Mouse (Mus musculus) heart, embryonic 16.5 days (tissue): ENCODE measurements around the gene Dtwd1. TPM values are rescaled to one million over a fixed set of nuclear protein-coding genes. Genes with fewer than 3 reads are reported as not detected.
"Not testable (repeated sequence)": the region's sequence is repeated elsewhere in the genome, so short reads cannot be mapped to it uniquely, and the experiment has no call there.

Source experiments
- ATAC-seq: fragments of 200-750 bp; cut with Nextera tagmentation; replicated peaks from 2 replicates; pipeline ENCODE4 v1.8.0; 2017; ENCODE audit warnings: moderate number of reproducible peaks; ENCODE audit not compliant: insufficient read depth, low FRiP score; ENCODE audit errors: extremely low read depth
- H3K27ac ChIP-seq: fragments of 300-500 bp; sonication (generic); 2 replicates; pipeline ENCODE4 v1.5.1; 2014; ENCODE audit warnings: mild to moderate bottlenecking, low read length, control low read depth, moderate library complexity
- H3K27me3 ChIP-seq: fragments of 300-500 bp; sonication (generic); 2 replicates; pipeline ENCODE4 v1.6.1; 2014; ENCODE audit warnings: low read length, mixed read lengths; ENCODE audit not compliant: control insufficient read depth, insufficient read depth
- H3K36me3 ChIP-seq: fragments of 300-500 bp; sonication (generic); 2 replicates; pipeline ENCODE4 v1.6.1; 2014; ENCODE audit not compliant: control insufficient read depth, insufficient read depth
- H3K4me1 ChIP-seq: fragments of 300-500 bp; sonication (generic); 2 replicates; pipeline ENCODE4 v1.6.1; 2014; ENCODE audit warnings: low read length, mixed read lengths; ENCODE audit not compliant: control insufficient read depth, insufficient read depth
- H3K4me2 ChIP-seq: fragments of 300-500 bp; sonication (generic); 2 replicates; pipeline ENCODE4 v1.6.1; 2014; ENCODE audit warnings: low read depth, mild to moderate bottlenecking, control low read depth, low read length
- H3K4me3 ChIP-seq: fragments of 300-500 bp; sonication (generic); 2 replicates; pipeline ENCODE4 v1.5.1; 2014; ENCODE audit warnings: mild to moderate bottlenecking, control low read depth, low read length
- H3K9ac ChIP-seq: fragments of 300-500 bp; sonication (generic); 2 replicates; pipeline ENCODE4 v1.6.1; 2014; ENCODE audit warnings: low read length, control low read depth
- H3K9me3 ChIP-seq: fragments of 300-500 bp; sonication (generic); replicated peaks from 2 replicates; pipeline ENCODE4 v1.6.1; 2016; ENCODE audit warnings: low read length; ENCODE audit not compliant: control insufficient read depth
- WGBS: fragments of 180-500 bp; shearing (Covaris S2); extraction: QIAGEN DNeasy Blood & Tissue Kit; methylation state at CpG from one replicate; pipeline ENCODE4 v1.1.7; 2014; 5-methylcytosine and 5-hydroxymethylcytosine counted together
- polyA plus RNA-seq: library from polyadenylated mRNA; unstranded; fragments of >200 nt; fragmentation: Nextera tagmentation; extraction: Ambion mirVana; gene quantifications from 2 replicates; pipeline ENCODE4 v1.2.1, GENCODE M21; 2015

The Dtwd1 gene
- polyA plus RNA-seq, 1 experiment from 2014 or later, result 19.0 TPM

- Histone ChIP-seq H3K27me3 (no peaks in the 10 kb centered on the region), H3K27ac (no peak overlapping the region), H3K4me2 (no peak overlapping the region), H3K9ac (no peak overlapping the region), H3K4me3 (no peak overlapping the region), H3K9me3 (peaks cover 3% of the 10 kb centered on the region; the same call in 1 of the 2 replicates), H3K4me1 (no peaks in the 10 kb centered on the region), H3K36me3 (no peaks in the 10 kb centered on the region)
- 78% methylated on average over 12 of the region's 12 CpGs for WGBS
- ATAC-seq, result no peak
Observed at GRCm38 (mm10) chr2:126195631-126196356, 43.9 kb downstream of the Dtwd1 start.

DNA sequence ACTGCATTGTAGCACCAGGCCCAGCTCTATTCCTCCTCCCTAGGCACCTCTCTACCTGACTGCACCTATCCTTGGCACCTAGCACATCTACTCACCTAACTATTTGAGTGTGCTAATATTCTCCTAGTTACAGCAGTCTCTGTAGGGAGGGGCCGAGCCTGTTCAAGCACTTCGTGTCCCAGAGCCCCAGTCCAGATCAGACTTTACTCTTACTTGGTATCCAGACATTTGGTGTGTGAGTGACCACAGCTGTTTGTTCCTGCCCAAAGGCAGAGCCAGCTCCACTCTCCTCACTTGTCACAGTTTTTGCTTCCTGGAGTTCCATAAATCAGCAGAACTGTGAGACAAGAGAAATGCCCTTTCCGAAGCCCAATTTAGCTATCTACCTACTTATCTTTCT, 47.0 kb downstream of the Dtwd1 start:
- peaks cover 3% of the 10 kb centered on the region; the same call in 1 of the 2 replicates for H3K9me3 ChIP-seq
- 74% methylated on average over 3 of the region's 3 CpGs for WGBS
- H3K4me2 ChIP-seq, result no peak overlapping the region
- no peak overlapping the region for H3K27ac ChIP-seq
- no peak for ATAC-seq
- no peaks in the 10 kb centered on the region for H3K4me1 ChIP-seq
- H3K4me3 ChIP-seq, result no peak overlapping the region
- H3K9ac ChIP-seq, result no peak overlapping the region
- no peaks in the 10 kb centered on the region for H3K36me3 ChIP-seq
- no peaks in the 10 kb centered on the region for H3K27me3 ChIP-seq

GRCm38 (mm10) chr2:126211011-126211680, 59.2 kb downstream of the Dtwd1 start:
- Histone ChIP-seq H3K4me3 (no peak overlapping the region), H3K9ac (no peak overlapping the region), H3K27ac (no peak overlapping the region), H3K27me3 (no peaks in the 10 kb centered on the region), H3K4me1 (no peaks in the 10 kb centered on the region), H3K9me3 (no peaks in the 10 kb centered on the region), H3K4me2 (no peak overlapping the region), H3K36me3 (no peaks in the 10 kb centered on the region)
- no peak for ATAC-seq
- WGBS, result 52% methylated on average over 6 of the region's 6 CpGs

DNA sequence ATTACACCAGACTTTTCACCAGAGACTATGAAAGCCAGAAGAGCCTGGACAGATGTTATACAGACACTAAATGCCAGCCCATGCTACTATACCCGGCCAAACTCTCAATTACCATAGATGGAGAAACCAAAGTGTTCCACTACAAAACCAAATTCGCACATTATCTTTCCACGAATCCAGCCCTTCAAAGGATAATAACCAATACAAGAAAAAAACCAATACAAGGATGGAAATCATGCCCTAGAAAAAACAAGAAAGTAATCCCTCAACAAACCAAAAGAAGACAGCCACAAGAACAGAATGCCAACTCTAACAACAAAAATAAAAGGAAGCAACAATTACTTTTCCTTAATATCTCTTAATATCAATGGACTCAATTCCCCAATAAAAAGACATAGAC, 62.9 kb downstream of the Dtwd1 start, which contains the start of gene Gm17555:
Gene Gm17555 (plus strand): TSS at position 301 of the 400 bp plus-strand sequence.
- not testable (repeated sequence) for H3K4me1 ChIP-seq, H3K36me3 ChIP-seq, H3K4me2 ChIP-seq, H3K9ac ChIP-seq, H3K27ac ChIP-seq, H3K9me3 ChIP-seq, H3K4me3 ChIP-seq, H3K27me3 ChIP-seq, ATAC-seq
- WGBS, result 89% methylated on average over 3 of the region's 3 CpGs

Other genes starting within 250 kb of the Dtwd1 start
- 1.9 and 2.0 TPM in 2 replicates for gene Fgf7, start 117.5 kb upstream of the Dtwd1 start, polyA plus RNA-seq
- not detected in 2 replicates for gene Fam227b, start 137 bp upstream of the Dtwd1 start, polyA plus RNA-seq
- not detected in 2 replicates for gene Gm17555, start 63.0 kb downstream of the Dtwd1 start, polyA plus RNA-seq